Mouse (Mus musculus): Measurements from ENCODE around the gene Phykpl. TPM values are rescaled to one million over a fixed set of nuclear protein-coding genes. Genes with fewer than 3 reads are reported as not detected.

Gene Phykpl
- polyA plus RNA-seq, 1 experiment from 2014 or later = 23.3 TPM

DNA sequence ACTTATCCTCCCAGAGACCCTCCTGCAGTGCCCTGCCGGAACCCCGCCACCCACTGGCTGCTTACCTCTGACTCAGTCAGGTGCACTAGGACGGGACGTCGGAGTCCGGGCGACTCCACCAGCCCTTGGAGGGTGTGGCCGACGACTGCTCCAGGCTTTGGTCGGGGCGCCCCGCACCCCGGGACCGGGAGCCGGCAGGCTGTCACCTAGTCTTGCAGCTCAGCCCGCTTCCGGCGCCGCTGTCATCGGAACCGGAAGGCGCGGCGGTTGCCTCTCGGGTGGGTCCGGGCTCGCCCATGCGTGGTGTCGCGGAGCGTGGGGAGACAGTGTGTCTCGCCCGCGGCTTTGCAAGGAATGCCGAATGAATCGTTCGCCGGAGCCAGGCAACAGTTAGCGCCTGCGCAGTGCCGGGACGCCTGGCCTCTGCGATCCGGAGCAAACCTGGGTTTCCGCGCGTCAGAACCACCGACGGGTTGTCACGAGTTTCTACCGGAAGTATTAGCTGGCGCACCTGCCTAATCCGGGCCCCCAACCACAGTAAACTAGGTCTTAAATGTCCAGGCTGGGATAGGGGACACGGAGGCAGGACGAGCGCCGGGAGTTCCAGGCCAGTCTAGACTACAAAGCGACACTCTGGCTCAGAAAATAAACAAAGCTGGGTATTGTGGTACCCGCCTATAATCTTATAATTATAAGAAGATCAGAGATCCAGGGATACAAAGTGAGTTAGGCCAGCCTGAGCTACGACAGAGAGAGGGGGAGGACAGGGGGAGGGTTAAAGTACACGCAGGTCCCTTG lies 51.2 kb downstream of the Phykpl start, which contains the start of gene Rmnd5b:
Rmnd5b (minus strand) TSS at position 372 of the 798 bp plus-strand sequence.
- TF ChIP-seq CTCF (IDR thresholded peaks at IDR 0.05; ENCODE audit: low read depth) = peak; percentile 29; the same call in 1 of the 2 replicates
- under 1% methylated on average over 61 of the region's 61 CpGs for WGBS
- Histone ChIP-seq H3K9me3 (ENCODE audit: low read depth, low read length) (no peaks in the 10 kb centered on the region), H3K36me3 (ENCODE audit: insufficient read depth) (no peaks in the 10 kb centered on the region), H3K9ac (peak within 1 kb of the TSS; percentile 64), H3K4me1 (ENCODE audit: insufficient read depth) (no peaks in the 10 kb centered on the region), H3K4me3 (ENCODE audit: low read depth, low read length) (peak within 1 kb of the TSS; percentile 63), H3K4me2 (peak within 1 kb of the TSS; percentile 83), H3K27ac (ENCODE audit: low read depth) (peak within 1 kb of the TSS; percentile 86), H3K27me3 (ENCODE audit: insufficient read depth, low read length) (no peaks in the 10 kb centered on the region)
- DNase-seq (peak; percentile 87), ATAC-seq (ENCODE audit: insufficient read depth) (peak; percentile 77)

DNA sequence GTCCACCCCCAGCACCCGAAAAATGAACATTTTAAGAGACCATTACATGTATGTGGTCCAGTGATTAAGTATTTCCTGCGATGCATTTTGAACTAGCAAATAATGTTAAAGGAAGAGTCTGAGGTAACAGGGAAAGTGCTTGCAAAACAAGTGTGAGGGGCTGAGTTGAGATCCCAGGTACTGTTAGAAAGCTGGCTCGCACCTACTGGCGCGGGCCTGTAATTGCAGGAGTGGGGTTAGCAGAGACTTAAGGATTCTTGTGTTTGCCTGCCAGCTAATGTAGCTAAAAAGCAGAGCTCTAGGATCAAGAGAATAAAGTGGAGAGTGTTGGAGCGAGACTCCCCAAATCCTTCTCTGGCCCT lies 51.7 kb downstream of the Phykpl start:
- no peaks in the 10 kb centered on the region for H3K9me3 ChIP-seq (ENCODE audit: low read depth, low read length)
- H3K4me3 ChIP-seq (ENCODE audit: low read depth, low read length) = peak overlapping the region; percentile 63
- DNase-seq (peak; percentile 88), ATAC-seq (ENCODE audit: insufficient read depth) (0 out of 2 replicates have a peak, but pooled peaks have one; percentile 32)
- 2% methylated on average over 6 of the region's 6 CpGs for WGBS
- peak overlapping the region; percentile 86 for H3K27ac ChIP-seq (ENCODE audit: low read depth)
- H3K9ac ChIP-seq = peak overlapping the region; percentile 64
- peak; percentile 77 for TF ChIP-seq CTCF (IDR thresholded peaks at IDR 0.05; ENCODE audit: low read depth)
- no peaks in the 10 kb centered on the region for H3K4me1 ChIP-seq (ENCODE audit: insufficient read depth)
- no peaks in the 10 kb centered on the region for H3K27me3 ChIP-seq (ENCODE audit: insufficient read depth, low read length)
- peak overlapping the region; percentile 83 for H3K4me2 ChIP-seq
- H3K36me3 ChIP-seq (ENCODE audit: insufficient read depth) = no peaks in the 10 kb centered on the region

DNA sequence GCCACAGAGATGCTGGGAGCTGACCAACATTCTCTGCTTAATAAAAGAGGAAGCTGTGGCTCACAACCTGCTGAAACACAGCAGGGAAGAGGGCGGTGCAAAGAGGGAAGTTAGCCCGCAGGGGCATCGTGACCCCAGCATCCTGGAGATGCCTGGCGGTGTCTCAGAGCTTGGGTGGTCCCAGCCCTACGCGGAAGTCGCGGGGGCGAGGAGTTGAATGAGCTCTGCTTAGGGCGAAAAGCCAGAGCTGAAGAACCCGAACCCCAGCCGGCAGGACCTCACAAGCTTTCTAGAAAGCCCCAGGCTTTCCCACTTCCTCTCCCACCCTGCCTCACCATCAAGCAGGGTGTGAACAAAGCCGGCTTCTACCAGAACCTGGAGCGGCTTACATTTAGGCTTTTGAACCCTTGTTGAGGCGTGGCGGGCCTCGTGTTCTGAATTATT lies 53.4 kb downstream of the Phykpl start:
- Histone ChIP-seq H3K4me1 (ENCODE audit: insufficient read depth) (no peaks in the 10 kb centered on the region), H3K4me3 (ENCODE audit: low read depth, low read length) (no peak overlapping the region), H3K27ac (ENCODE audit: low read depth) (peak overlapping the region; percentile 13), H3K9me3 (ENCODE audit: low read depth, low read length) (no peaks in the 10 kb centered on the region), H3K36me3 (ENCODE audit: insufficient read depth) (peaks cover 6% of the 10 kb centered on the region; the same call in 1 of the 2 replicates), H3K27me3 (ENCODE audit: insufficient read depth, low read length) (no peaks in the 10 kb centered on the region), H3K4me2 (peak overlapping the region; percentile 36), H3K9ac (no peak overlapping the region)
- 4% methylated on average over 17 of the region's 17 CpGs for WGBS
- DNase-seq = peak; percentile 76
- peak; percentile 25; the same call in 1 of the 2 replicates for ATAC-seq (ENCODE audit: insufficient read depth)
- TF ChIP-seq CTCF (IDR thresholded peaks at IDR 0.05; ENCODE audit: low read depth) = no peak

DNA sequence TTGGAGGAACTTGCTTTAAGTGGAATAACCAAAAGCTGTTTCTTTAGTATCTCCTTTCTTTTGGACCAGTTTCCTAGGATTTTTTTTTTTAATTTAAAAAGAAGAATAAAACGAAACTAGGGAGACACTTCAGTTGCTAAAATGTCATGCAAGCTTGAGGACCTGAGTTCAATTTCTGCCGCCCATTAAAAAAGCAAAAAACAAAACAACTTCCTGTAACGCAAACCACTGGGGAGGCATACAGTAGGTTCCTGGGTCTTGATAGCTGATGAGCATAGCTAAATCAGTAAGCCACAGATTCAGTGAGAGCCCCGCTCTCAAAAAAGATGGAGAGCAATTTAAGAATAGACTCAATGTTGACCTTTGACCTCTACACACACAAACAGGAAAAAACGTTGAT lies 53.9 kb downstream of the Phykpl start:
- no peaks in the 10 kb centered on the region for H3K9me3 ChIP-seq (ENCODE audit: low read depth, low read length)
- no peak for TF ChIP-seq CTCF (IDR thresholded peaks at IDR 0.05; ENCODE audit: low read depth)
- ATAC-seq (ENCODE audit: insufficient read depth) (no peak), DNase-seq (no peak)
- H3K4me1 ChIP-seq (ENCODE audit: insufficient read depth) = no peaks in the 10 kb centered on the region
- peaks cover 11% of the 10 kb centered on the region; the same call in 1 of the 2 replicates for H3K36me3 ChIP-seq (ENCODE audit: insufficient read depth)
- H3K27ac ChIP-seq (ENCODE audit: low read depth) = peak overlapping the region; percentile 13; the same call in 1 of the 2 replicates
- H3K4me3 ChIP-seq (ENCODE audit: low read depth, low read length) = no peak overlapping the region
- H3K4me2 ChIP-seq = no peak overlapping the region
- no peak overlapping the region for H3K9ac ChIP-seq
- WGBS = 69% methylated on average over 5 of the region's 5 CpGs
- H3K27me3 ChIP-seq (ENCODE audit: insufficient read depth, low read length) = no peaks in the 10 kb centered on the region

DNA sequence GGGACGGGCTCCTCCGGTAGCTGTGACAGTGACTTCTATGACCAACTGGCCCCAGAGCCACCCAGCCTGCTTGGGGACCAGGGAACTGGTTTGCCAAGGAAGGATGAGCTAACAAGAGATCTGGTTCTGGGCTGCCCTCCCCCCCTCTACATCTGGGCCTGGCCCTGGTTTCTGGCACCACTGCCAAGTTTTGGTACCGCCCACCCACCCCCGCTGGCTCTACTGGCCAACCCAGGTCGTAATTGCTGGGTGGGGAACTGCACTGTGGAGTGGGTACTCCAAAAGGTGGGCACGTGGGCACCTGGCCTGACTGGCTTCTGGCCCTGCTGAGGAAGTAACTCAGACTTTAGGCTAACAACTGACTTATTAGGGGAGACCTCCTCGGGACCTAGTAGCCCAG lies 56.2 kb downstream of the Phykpl start:
- no peak overlapping the region for H3K4me3 ChIP-seq (ENCODE audit: low read depth, low read length)
- TF ChIP-seq CTCF (IDR thresholded peaks at IDR 0.05; ENCODE audit: low read depth) = no peak
- H3K4me2 ChIP-seq = no peak overlapping the region
- H3K27me3 ChIP-seq (ENCODE audit: insufficient read depth, low read length) = no peaks in the 10 kb centered on the region; the same call in 1 of the 2 replicates
- H3K4me1 ChIP-seq (ENCODE audit: insufficient read depth) = no peaks in the 10 kb centered on the region
- peaks cover 30% of the 10 kb centered on the region for H3K36me3 ChIP-seq (ENCODE audit: insufficient read depth)
- H3K9ac ChIP-seq = no peak overlapping the region
- DNase-seq (no peak), ATAC-seq (ENCODE audit: insufficient read depth) (no peak)
- WGBS = 66% methylated on average over 7 of the region's 7 CpGs
- H3K9me3 ChIP-seq (ENCODE audit: low read depth, low read length) = no peaks in the 10 kb centered on the region
- H3K27ac ChIP-seq (ENCODE audit: low read depth) = no peak overlapping the region

DNA sequence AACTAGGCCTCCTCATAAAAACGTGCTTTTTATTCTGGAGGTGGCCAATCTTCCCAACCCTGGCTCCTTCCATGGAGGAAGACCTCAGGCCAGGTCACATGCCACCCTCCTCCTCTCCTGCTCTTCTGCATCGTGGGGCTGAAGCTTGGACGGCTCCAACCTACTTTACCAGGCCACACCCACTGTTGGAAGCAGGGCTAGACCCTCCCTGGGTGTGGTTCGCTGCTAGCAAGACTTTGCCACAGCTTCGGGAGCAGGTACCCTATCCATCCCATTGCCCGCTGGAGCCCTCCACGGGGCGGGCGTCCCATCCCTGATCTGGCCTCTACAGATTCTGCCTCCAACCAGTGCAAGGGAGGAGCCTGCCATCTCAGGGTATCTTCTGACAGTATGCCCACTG lies 58.6 kb downstream of the Phykpl start:
- ATAC-seq (ENCODE audit: insufficient read depth) (no peak), DNase-seq (no peak)
- no peaks in the 10 kb centered on the region; the same call in 1 of the 2 replicates for H3K27me3 ChIP-seq (ENCODE audit: insufficient read depth, low read length)
- no peak overlapping the region for H3K4me2 ChIP-seq
- H3K9ac ChIP-seq = no peak overlapping the region
- H3K36me3 ChIP-seq (ENCODE audit: insufficient read depth) = peaks cover 33% of the 10 kb centered on the region
- WGBS = 68% methylated on average over 9 of the region's 9 CpGs
- no peaks in the 10 kb centered on the region for H3K9me3 ChIP-seq (ENCODE audit: low read depth, low read length)
- H3K4me1 ChIP-seq (ENCODE audit: insufficient read depth) = no peaks in the 10 kb centered on the region
- no peak for TF ChIP-seq CTCF (IDR thresholded peaks at IDR 0.05; ENCODE audit: low read depth)
- H3K27ac ChIP-seq (ENCODE audit: low read depth) = no peak overlapping the region
- no peak overlapping the region for H3K4me3 ChIP-seq (ENCODE audit: low read depth, low read length)

DNA sequence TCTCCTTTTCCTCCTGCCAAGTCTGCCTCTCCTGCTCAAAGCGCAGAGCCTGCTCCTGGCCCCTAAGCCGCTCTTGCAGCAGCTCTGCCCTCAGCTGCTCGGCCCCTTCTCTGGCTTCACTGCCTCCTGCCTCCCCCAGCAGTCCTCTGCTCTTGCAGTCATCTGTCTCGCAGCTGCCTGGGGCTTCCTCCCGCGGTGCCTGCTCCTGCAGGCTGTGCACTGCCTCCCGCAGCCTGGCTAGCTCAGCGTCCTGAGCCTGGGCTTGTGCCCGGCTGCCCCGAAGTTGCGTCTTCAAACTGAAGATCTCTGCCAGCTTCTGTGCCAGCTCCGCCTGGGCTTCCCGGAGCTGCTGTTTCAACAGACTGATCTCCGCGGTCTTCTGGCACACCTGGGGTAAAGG lies 59.2 kb downstream of the Phykpl start:
- WGBS = 47% methylated on average over 15 of the region's 15 CpGs

More for the DNA sequence above, 59.2 kb downstream of the Phykpl start:
- no peak for ATAC-seq (ENCODE audit: insufficient read depth)
- no peak for TF ChIP-seq CTCF (IDR thresholded peaks at IDR 0.05; ENCODE audit: low read depth)
- peak overlapping the region; percentile 18; the same call in 1 of the 2 replicates for H3K27ac ChIP-seq (ENCODE audit: low read depth)
- DNase-seq = no peak
- peaks cover 3% of the 10 kb centered on the region; the same call in 1 of the 2 replicates for H3K4me1 ChIP-seq (ENCODE audit: insufficient read depth)
- H3K9me3 ChIP-seq (ENCODE audit: low read depth, low read length) = no peaks in the 10 kb centered on the region
- no peaks in the 10 kb centered on the region; the same call in 1 of the 2 replicates for H3K27me3 ChIP-seq (ENCODE audit: insufficient read depth, low read length)
- H3K9ac ChIP-seq = no peak overlapping the region; the same call in 1 of the 2 replicates
- H3K36me3 ChIP-seq (ENCODE audit: insufficient read depth) = peaks cover 33% of the 10 kb centered on the region
- peak overlapping the region; percentile 1; the same call in 1 of the 2 replicates for H3K4me2 ChIP-seq
- no peak overlapping the region for H3K4me3 ChIP-seq (ENCODE audit: low read depth, low read length)
